Mouse (Mus musculus): ENCODE measurements at regions not wholly inside any gene's neighbourhood (a gene's known extent, or its start where the extent isn't known, plus 50 kb on each side); places are given as distances from the start of the nearest gene placed in this dataset.

DNA sequence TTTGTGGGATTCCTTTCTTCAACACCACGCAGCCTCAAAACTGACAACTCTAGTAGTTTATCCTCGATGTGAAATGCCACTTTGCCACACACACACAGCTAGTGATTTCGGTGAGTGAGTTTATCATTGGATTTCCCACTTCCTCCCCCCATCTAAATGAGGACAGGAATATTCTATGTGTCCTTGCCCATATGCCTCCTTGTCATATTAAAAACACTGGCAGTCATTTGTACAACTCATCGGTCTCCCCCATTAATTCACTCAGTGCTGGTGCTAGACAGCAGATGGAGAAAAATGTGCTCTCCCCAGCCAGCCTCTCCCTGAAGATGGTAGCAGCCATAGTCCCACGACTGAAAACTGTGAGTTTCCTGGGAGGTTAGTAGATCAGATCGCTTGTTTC is 496.0 kb upstream of the Sox11 start:
- no peak for DNase-seq (ENCODE audit: low spot score)

DNA sequence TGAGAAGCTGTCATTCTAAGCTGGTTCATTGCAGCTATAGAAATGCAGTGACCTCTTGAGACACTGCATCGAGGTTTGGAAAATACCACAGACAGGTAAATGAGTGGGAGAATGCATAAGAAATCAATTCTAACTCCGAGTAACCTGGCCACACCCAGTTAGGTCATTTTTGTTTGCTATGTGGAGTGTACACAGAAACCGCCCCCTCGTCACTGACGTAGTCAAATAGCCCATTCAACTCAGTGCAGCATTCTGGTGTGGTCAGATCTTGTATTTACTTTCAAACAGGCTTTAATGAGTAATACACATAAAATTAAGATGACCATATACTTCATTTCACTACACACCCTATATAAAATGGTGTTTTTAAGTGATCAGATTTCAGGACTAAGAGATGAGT is 483.8 kb upstream of the Sox11 start:
- DNase-seq (ENCODE audit: low spot score), result no peak

DNA sequence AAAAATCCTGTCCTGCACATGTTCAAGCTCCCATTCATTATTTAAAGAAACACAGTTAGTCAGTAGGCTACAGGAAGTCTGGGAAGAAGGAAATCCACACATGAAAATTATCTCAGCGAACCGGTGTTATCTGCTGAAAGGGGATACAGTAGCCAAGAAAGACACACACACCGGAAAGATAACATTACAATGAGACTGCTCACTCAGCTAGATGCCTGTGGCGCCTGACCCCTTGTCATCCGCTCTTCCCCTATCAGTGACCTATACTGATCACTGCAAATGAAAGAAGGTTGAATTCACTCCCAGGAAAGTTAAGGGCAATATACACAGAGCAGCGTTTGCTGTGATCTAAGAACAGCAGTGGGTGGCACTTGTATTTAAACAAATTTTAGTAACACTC is 481.0 kb upstream of the Sox11 start:
- DNase-seq (ENCODE audit: low spot score), result no peak

DNA sequence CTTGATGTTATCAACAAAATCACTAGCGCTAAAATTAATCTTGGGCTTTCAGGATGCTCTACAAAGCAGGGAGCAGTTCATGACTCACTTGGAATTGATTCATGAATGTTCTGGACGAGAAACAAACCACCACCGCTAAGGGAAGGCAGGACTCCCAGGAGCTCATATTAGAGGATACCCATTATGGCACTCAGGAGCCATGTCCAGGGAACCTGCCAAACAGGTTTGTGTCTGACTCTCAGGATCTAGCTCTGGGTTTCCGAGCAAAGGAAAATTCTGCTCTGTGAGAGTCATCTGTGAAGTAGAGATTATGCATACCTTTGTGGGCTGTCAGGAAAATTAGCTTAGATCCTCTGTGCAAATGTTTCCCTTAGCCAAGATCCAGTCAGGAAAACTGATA is 454.3 kb upstream of the Sox11 start:
- DNase-seq (ENCODE audit: low spot score), result no peak

DNA sequence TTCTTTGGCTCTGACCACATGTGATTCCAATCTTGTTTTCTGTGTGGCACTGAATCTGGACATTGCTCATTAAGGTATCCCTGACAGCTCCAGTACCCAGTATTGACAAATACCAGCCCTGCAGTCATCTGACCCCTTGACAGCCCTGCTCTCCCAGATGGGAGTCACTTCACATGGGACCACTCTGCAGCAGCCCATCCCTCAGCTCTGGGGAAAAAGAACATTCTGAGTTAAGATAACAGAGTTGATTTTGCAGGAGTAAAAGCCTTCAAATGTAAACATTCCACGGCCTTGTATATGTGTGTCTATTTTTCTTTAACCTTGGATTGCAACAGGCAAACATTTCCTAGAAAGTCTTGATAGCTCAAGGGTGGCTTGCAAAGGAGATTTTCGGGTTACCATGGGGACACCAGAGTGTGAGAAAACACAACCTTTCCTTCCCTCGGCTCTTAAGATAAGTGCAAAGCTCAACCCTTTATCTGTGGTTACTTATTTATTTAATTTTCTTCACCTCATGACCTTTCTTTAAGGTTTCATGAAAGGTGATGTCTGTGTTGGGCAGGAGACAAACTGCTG is 444.4 kb upstream of the Sox11 start:
- DNase-seq (ENCODE audit: low spot score), result no peak

DNA sequence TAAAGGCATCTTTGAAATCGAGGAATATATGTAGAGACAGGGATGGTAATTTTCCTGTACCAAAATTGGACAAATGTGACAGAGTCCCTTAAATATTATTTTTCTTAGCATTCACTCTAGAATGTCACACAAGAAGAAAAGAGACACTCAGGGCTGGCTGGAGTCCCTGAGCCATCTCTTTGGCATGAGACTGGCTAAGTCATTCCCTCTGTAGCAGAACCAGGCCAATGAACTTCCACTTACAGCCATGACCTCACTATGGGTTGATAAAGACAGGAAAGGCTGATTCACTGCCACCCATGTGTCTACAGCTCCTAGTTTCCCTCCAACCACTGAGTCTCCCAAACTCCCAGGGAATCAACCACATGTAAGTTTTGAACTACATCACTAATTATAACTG is 438.4 kb upstream of the Sox11 start:
- DNase-seq (ENCODE audit: low spot score), result no peak

DNA sequence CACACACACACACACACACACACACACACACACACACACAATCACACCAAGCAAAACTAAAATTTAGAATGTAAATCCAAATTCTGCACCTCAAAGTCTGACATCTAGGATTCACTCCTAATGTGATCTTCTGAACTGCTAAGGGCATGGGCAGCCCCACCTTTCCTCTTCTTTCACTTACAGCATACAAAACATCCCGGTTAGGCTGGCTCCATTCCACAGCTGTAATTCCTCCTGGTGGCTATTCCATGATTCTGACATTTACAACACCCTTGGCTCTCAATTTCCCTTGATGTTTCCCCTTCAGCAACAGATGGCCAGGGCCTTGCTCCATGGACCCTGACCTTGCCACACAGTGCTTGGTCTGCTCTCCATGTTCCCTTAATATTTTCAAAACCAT is 423.6 kb upstream of the Sox11 start:
- no peak for DNase-seq (ENCODE audit: low spot score)

DNA sequence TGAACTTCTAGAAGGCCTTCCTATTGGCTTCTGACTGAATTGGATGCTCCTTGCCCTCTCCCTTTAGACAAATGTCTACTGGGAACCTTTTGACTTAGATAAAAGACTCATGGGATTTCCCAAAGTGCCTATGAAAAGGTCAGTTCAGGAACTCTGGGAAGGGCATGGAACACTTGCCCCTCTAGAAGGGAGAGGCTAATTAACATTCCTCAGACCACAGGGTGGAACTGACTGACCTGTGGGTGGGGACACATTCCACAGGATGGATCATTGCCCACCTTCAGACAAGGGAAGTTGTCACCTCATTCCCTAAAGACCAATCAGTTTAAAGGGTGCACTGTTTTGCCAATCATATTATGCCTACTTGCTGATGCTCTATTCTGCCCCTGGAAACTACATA is 416.6 kb upstream of the Sox11 start:
- DNase-seq (ENCODE audit: low spot score), result no peak

DNA sequence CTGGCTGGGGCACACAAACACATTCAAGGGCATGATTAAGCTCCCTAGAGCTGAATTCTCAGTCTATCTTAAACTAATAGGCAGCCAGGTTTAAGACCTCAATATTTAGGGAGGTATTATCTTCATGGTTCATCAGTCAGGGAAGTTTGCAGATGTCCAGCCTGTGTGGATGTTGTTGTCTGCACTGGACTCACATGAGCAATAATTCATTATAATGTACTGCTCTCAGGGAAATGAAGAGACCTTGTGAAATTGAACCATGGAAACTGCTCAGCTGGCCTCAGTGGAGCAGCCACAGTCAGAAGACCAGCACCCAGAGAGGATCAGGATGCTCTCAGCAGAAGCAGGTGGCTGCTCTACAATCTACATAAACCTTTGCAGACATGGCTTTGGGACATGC is 415.3 kb upstream of the Sox11 start:
- DNase-seq (ENCODE audit: low spot score), result no peak

DNA sequence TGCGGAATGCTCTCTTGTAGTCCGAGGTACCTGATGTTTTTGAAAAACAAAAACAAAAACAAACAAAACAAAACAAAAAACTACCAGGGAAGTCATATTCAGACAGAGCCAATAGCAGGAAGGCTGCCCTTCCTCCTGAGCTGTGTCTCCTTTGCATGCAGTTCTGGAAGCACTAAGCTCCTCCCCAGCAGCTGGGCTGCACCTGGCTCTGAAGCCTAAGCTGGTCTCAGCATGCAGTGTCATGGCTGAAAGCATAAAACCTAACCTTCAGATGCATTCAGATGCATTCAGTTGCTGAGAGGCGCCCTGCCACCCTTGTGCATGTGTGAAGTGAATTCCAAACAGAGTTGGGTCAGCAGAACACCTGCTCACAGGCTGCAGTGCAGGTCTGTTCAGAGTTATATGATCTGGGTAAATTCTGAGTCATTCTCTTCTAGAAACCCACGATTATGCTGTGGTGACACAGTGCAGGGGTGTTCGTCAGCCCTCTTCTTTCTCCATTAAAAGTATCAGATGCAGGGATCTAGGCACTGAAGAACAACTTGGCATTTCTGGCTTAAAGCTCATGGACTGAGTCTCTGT is 382.3 kb upstream of the Sox11 start:
- DNase-seq (ENCODE audit: low spot score), result no peak

DNA sequence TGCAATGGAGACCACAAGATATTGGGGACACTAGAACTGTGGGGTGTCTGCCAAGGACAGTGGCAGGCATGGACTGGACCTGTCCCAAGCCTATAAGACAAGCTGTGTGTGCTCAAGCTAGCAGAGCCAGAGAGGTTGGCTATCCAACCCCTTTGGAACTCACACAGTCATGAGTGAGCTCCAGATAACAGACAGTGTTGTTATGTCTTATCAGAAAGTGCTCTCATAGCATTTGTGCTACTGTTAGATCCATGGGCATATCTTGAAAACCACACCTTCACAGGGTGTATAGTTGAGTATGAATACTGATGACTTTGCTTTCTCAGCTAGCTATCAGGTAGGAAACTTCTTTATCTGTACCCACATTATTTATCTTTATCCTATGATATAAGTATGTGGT is 338.1 kb upstream of the Sox11 start:
- no peak for DNase-seq (ENCODE audit: low spot score)

DNA sequence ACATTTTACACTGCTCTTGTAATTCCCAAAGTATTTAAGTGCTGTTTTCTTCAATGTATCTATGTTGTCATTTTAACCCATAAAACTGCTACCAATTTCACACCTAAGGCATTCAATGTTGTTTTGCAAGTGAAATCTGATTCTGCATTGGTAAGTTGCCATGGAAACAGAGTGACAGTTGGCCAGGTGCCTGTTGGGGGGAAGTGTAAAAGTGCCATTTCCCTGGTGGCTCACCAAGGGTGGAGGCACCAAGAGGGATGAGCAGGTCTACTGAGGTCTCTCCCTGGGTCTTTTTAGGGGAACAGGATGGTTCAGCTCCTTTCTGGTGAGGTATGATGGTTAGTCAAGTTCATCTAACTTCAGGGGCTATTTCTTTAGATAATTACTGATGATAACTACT is 331.0 kb upstream of the Sox11 start:
- DNase-seq (ENCODE audit: low spot score), result no peak

DNA sequence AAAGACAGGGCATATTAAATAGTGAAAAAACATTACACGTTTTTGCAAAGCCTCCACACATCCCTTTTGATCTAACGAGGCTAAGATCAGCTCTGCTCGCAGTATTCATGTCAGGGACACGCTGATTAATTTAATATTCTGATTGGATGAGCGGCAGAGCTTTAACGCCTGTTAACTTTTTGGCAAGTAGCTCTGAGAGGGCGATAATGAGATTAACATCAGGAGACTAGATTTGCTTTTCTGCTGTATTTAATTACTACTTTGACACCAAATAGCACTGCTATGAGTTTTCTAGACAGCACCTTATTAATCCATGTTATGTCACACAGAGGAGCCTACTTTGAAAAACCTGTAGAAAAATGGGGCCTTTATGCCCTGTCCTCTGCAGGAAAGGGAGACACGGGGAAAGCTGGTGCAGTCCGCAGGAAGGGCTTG is 328.3 kb upstream of the Sox11 start:
- no peak for DNase-seq (ENCODE audit: low spot score)

DNA sequence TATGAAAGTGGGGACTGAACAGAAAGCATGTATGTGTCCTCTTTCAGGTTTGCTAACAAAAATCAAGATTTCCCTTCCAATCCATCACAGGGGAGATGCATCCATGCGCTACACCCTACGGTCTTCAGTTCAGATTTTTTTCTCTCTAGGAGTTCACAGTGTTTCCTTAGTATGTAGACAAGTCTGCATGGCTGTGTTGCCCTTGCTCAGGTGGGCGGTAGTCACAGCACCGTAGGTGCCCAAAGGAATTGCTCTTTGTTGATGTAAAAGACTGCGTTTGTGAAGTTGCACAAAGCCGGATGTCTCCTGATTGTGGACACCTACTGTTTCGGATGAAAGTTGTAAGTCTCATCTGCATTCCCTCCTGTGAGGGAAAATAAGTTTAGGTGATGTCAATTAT is 327.8 kb upstream of the Sox11 start:
- no peak for DNase-seq (ENCODE audit: low spot score)

DNA sequence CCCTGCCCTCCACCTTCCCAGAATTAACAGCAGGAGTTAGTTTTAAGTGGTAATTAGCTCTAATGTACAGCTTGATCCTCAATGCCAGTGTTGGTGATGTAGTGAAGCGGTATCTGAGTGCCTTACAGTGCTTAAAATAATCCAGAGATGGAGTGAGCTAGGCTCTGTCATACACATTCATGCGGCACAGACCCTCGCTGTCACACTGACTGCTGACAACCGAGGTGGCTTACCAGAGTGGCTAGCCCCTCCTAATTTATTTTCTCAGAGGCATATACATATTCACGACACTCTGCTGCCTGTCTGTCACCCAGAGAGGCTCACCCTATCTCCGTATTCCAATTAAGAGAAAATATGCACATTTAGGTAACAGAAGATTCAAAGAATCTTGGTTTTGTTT is 327.2 kb upstream of the Sox11 start:
- DNase-seq (ENCODE audit: low spot score), result no peak

DNA sequence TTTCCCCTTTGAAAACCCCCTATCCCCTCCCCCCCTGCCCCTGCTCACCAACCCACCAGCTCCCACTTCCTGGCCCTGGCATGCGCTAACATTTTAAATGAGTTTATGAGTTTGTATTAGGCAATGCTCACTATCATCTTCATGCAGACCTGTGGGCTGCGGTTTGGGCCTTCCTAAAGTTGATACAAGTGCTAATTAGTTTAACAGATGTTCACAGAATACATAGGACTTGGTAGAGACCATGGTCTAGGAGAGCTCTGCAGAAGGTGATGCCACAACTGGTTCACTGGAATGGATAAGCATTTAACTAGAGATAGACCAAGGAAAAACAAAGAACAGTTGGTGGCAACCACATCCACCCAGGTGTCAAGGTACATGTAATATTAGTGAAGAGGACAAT is 324.1 kb upstream of the Sox11 start:
- no peak for DNase-seq (ENCODE audit: low spot score)

DNA sequence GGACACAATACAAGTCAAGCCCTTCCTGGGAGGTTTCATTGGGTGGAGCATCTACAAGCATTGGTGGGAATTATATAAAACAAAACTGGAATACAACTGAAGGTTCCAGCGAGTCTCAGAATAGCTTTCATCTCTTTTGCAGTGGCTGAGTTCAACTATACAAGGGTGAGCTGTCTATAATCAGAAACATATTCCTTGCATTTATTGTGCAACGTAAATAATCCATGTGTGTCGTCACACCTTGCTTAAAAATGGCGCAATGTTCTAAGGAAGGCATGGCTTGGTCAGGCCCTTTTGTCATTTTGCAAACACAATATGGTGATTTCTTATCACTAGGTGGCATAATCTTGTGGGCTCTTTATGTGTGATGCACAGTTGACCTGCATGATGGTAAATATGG is 320.8 kb upstream of the Sox11 start:
- no peak for DNase-seq (ENCODE audit: low spot score)

DNA sequence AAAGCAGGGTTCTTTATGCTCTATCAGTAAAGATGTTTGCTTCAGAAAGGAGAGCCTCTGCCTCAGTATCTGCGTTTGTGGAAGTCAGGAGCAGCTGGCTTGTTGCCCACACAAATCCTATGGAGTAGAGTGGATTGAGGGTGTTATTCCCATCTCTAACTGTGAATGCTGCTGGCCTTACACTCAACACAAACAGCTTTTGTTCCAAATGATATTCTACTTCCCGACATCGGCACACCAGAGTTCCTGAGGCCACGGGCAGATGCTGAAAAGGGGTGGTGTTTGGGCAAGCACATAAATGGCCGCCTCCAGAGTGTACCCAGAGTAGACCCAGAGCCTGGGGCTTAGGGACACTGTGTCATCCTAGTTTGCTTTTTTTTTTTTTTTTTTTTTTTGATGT is 320.3 kb upstream of the Sox11 start:
- DNase-seq (ENCODE audit: low spot score), result no peak

DNA sequence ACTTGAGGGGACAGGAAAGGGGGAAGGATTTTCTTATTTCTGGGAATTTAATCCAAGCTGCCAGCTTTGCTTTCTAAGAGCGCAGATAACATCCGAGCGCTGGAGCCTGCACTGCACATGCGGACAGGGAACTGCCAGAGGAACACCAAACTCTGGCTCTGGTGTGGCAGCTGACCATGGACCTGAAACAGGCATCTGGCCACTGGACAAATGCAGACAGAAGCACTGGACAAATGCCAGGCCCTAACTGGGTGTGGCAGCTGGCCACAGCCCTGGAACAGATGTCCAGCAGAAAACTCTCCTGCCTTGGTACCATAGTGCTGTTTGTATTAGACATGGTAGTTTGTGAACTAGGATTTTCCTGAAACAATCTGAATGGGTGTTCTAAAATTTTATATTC is 315.2 kb upstream of the Sox11 start:
- no peak for DNase-seq (ENCODE audit: low spot score)

DNA sequence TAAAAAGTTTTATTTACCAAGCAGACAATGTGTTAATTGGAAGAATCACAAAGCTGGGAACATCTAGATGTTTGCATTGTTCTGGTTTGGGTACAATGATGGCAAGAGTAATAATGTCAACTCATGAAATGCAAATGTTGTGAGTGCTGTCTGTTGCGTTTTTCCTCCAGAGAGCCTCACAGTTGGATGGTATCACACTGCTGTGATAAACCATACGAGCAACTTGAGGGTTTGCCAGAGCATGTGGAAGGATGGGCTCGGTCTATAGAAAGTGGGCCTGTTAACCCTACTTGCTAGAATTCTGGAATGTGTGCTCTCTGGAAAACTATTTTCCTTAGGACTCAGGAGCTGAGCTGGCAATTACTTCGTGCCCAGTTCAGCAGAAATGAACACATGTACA is 311.2 kb upstream of the Sox11 start:
- no peak for DNase-seq (ENCODE audit: low spot score)

DNA sequence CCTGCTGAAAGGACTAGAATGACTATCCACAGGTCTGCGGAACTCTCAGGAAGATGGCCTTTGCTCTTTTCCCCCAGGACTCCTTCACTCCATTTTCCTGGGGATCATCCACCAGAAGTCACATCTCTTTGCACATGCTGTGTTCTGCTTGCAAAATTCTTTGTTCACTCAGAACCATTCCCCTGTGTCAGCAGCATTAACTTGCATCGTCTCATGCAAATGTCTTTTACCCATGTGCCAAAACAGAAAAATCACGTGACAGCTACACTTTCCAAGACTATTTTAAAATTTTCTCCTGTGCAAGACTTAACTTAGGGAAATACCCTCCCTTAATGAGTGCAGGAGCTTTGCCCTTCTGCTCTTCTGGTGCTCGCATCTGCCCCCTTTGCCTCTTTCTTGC is 306.2 kb upstream of the Sox11 start:
- DNase-seq (ENCODE audit: low spot score), result no peak

DNA sequence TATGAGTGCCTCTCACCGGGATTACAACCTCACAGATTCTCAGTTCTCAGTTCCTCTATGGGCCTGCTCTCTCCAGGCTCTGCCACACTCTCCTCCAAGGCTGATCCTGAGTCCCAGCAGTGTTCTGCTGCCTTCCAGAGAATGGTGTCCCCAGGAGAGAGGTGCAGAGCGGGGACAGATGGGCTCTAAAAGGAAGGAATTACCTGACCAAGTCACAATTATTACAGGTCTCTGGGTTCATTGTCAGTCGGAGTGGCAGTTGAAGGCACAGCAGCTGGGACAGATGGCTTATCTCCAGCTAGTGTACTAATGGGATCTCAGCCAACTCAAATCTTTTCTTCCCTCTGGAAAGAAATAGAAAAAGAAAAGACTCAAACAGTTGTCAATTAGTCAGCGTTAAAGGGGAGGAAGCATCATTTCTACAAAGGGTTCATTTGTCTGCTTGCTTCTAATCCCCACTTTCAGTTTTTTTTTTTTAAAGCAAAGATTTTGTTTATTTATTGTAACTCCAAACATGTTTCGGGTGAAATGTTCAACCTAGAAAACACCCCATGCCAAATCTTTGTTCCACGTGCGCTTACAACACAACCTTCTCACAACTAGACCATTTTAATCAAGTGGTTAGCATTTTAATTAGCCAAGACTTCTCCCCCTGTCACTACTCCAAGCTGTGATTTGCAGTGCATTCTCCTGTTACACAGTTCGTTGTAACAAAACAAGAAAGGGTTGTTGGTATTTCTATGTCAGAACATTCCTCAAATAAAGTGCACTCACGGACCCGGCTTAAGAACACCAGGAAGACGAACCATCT is 304.3 kb upstream of the Sox11 start:
- DNase-seq (ENCODE audit: low spot score), result no peak

DNA sequence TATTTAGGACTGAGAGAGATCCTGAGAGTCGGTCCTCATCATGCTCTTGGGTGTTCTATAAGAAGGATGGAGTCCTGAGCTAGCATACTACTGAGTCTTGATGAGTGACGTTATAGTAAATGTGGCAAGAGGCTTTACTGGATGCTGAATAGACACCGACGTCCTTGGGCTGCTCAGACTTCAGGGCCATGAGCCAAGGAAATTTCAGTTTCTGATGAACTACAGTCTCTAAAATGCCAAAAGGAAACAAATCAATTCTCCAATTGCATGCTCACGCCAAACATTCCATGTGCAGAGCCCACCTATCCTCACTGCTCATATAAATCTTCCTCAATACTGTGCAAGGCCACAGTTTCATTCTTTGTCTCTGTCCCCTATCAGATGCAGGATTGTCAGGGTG is 277.2 kb upstream of the Sox11 start:
- DNase-seq (ENCODE audit: low spot score), result no peak

All from urinary bladder, adult 2 months (tissue).